Mouse (Mus musculus) stomach, postnatal 0 days (tissue): Measurements from ENCODE around the gene Tbc1d8b.

Experiments
- CTCF ChIP-seq: IDR thresholded peaks from 2 replicates; pipeline ENCODE4 v1.5.1; 2016; ENCODE audit warnings: antibody characterized with exemption, low read depth, mild to moderate bottlenecking, moderate library complexity
- EP300 ChIP-seq: optimal IDR thresholded peaks from 2 replicates; pipeline ENCODE3; 2016; ENCODE audit warnings: antibody characterized with exemption

DNA sequence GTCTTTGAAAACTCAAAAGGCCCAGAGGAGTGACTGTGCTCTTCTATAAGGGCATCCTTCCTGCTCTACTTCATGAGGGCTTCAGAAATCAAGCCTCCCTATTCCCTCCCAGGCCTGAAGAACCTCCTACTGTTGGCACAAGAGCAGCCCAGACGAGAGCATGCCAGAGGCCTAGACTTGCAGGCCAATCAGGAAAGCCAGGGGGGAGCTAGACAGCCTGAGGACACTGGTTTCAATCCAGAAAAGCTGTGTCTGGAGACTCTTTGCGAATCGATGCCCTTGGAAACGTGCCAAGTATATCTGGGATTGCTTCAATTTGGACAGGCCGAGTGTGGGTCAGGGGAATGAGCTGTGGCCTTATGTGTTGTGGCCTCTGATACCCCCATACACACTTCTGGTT, 94.6 kb downstream of the Tbc1d8b start:
- TF ChIP-seq CTCF, result no peak
- no peak for TF ChIP-seq EP300
